Mouse (Mus musculus): Measurements from ENCODE around the gene Gtpbp8. TPM values are rescaled to one million over a fixed set of nuclear protein-coding genes. Genes with fewer than 3 reads are reported as not detected.

Gtpbp8 gene
- 5.3 and 6.1 TPM in 2 replicates for polyA plus RNA-seq (2012; rRNA removed)

GRCm38 (mm10) chr16:44745866-44746562, at the start of gene Gtpbp8:
Gtpbp8 (minus strand) TSS chr16:44746363.

GRCm38 (mm10) chr16:44765555-44766319, 19.6 kb upstream of the Gtpbp8 start, which contains the start of gene Cd200r1:
Cd200r1 (plus strand) TSS chr16:44765736.

GRCm38 (mm10) chr16:44724083-44724787, 21.9 kb downstream of the Gtpbp8 start, which contains the start of gene Nepro:
Nepro (plus strand) TSS chr16:44724301.

Other genes starting within 250 kb of the Gtpbp8 start
- gene Boc, start 187.5 kb downstream of the Gtpbp8 start, polyA plus RNA-seq (2012; rRNA removed) = 0.30 and 0.41 TPM in 2 replicates
- 3.1 TPM in 2 replicates for gene Nepro, start 22.1 kb downstream of the Gtpbp8 start, polyA plus RNA-seq (2012; rRNA removed)
- 3.1 and 3.6 TPM in 2 replicates for gene Cd200r1, start 19.4 kb upstream of the Gtpbp8 start, polyA plus RNA-seq (2012; rRNA removed)
- gene Cd200r4, start 65.4 kb upstream of the Gtpbp8 start, polyA plus RNA-seq (2012; rRNA removed) = 0.60 and 0.67 TPM in 2 replicates
- gene Cd200r2, start 120.7 kb upstream of the Gtpbp8 start, polyA plus RNA-seq (2012; rRNA removed) = 0.03 and 0.04 TPM in 2 replicates
- gene Cd200r3, start 197.3 kb upstream of the Gtpbp8 start, polyA plus RNA-seq (2012; rRNA removed) = 0.24 and 0.36 TPM in 2 replicates

All from liver, embryonic 18 days (tissue).